Mouse (Mus musculus) layer of hippocampus, adult 6 months (tissue): Measurements from ENCODE around the gene Treh. TPM values are rescaled to one million over a fixed set of nuclear protein-coding genes. Genes with fewer than 3 reads are reported as not detected.

Source experiments
- long read RNA-seq, 2 experiments: library from polyadenylated mRNA; unstranded; transcript quantifications; one replicate each; pipeline ENCODE4 v2.0.0; 2019 to 2020
- polyA plus RNA-seq: library from polyadenylated mRNA; unstranded; fragments of <200 nt; fragmentation: Nextera tagmentation; gene quantifications from 2 replicates; pipeline ENCODE4 v1.2.3, GENCODE M21; 2021

The Treh gene
- polyA plus RNA-seq = not detected in 2 replicates
- long read RNA-seq, experiment 1 = 0 reads
- long read RNA-seq, experiment 2 = 0 reads

GRCm38 (mm10) chr9:44673005-44673404 lies at the start of gene Treh:
Treh (plus strand) TSS chr9:44673233.

GRCm38 (mm10) chr9:44734524-44735494 lies 61.8 kb downstream of the Treh start, which contains the start of gene Phldb1:
Phldb1 (minus strand) TSS chr9:44735198.

Other genes with a start within 250 kb of the Treh start
- not detected in 2 replicates for gene Foxr1, start 232.1 kb upstream of the Treh start, polyA plus RNA-seq
- not detected in 2 replicates for gene Upk2, start 218.3 kb upstream of the Treh start, polyA plus RNA-seq
- 3.1 and 3.2 TPM in 2 replicates for gene Bcl9l, start 190.4 kb upstream of the Treh start, polyA plus RNA-seq
- not detected in 2 replicates for gene Cxcr5, start 111.4 kb upstream of the Treh start, polyA plus RNA-seq
- gene Ddx6, start 68.3 kb upstream of the Treh start, polyA plus RNA-seq = 18.4 and 20.2 TPM in 2 replicates
- 9.2 and 10.1 TPM in 2 replicates for gene Phldb1, start 62.0 kb downstream of the Treh start, polyA plus RNA-seq
- gene Arcn1, start 94.6 kb downstream of the Treh start, polyA plus RNA-seq = 41.7 and 45.5 TPM in 2 replicates
- 60.9 and 65.4 TPM in 2 replicates for gene Ift46, start 94.7 kb downstream of the Treh start, polyA plus RNA-seq
- gene Tmem25, start 126.1 kb downstream of the Treh start, polyA plus RNA-seq = 50.8 and 62.4 TPM in 2 replicates
- gene Ttc36, start 129.8 kb downstream of the Treh start, polyA plus RNA-seq = not detected in 2 replicates
- 4.4 and 4.8 TPM in 2 replicates for gene Kmt2a, start 208.1 kb downstream of the Treh start, polyA plus RNA-seq
- gene Atp5l, start 247.5 kb downstream of the Treh start, polyA plus RNA-seq = 1,476 and 1,758 TPM in 2 replicates